Mouse (Mus musculus): ENCODE measurements around the gene Ube2u. TPM values are rescaled to one million over a fixed set of nuclear protein-coding genes. Genes with fewer than 3 reads are reported as not detected.

The Ube2u gene
- total RNA-seq, 2 experiments from 2014 or later, result not detected

- DNase-seq, result no peak
- intact Hi-C loops (cut with DNase I; ENCODE audit: low total_unique reads), result loop anchor here (5.0 to 10.0 kb wide), 3 partner anchors 440 to 590 kb away; partner anchors contain the start of gene Ror1
Observed at GRCm38 (mm10) chr4:100534946-100535345, 56.3 kb downstream of the Ube2u start.

DNA sequence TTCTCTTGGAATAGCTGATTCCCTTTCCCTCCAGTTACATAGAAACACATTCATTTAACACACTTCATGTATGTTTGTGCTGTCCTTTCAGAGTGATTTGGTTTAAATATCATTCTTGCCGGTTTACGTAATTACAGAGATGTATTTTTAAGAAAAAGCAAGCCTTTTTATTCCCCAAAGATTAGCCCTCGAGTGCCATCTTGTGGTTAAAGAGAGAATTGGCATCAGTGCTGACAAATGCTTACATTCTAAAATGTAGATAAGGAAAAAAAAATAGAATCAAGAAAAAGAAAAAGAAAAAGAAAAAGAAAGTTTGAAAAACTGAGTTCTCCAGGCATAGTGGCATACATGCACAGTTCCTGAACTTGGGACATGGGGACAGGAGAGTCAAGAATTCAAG is 59.2 kb downstream of the Ube2u start:
- no peak for DNase-seq

DNA sequence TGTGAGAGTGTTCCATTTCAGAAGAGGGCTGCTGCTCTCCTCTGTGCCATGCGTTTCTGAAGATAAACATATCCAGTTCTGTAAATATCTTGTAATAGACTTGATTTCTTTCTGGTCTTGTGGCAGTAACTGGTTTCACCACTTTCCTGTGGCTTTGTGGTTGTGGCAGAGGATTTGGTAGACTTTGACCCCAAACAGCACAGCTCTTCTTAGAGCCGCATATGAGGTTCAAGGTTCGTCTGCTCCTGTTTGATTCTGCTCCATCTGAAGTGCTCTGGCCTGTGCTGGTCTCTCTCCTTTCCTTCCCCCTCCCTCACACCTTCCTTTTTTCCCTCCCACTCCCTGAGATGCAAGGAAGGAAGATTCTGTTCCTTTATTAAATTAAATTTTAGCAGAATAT is 60.8 kb downstream of the Ube2u start:
- intact Hi-C loops (cut with DNase I; ENCODE audit: low total_unique reads), result loop anchor here (10.0 kb wide), 2 partner anchors 445 to 595 kb away; partner anchors contain the start of gene Ror1

More for the DNA sequence above, 59.2 kb downstream of the Ube2u start:
- intact Hi-C loops (cut with DNase I; ENCODE audit: low total_unique reads), result loop anchor here (10.0 kb wide), 2 partner anchors 443 to 593 kb away; partner anchors contain the start of gene Ror1

GRCm38 (mm10) chr4:100547905-100548304 is 69.3 kb downstream of the Ube2u start:
- no peak for DNase-seq
- intact Hi-C loops (cut with DNase I; ENCODE audit: low total_unique reads), result no loop called here

More for the DNA sequence above, 60.8 kb downstream of the Ube2u start:
- no peak for DNase-seq

GRCm38 (mm10) chr4:100553296-100553695 is 74.6 kb downstream of the Ube2u start:
- intact Hi-C loops (cut with DNase I; ENCODE audit: low total_unique reads), result no loop called here

GRCm38 (mm10) chr4:100588236-100589206 is 109.9 kb downstream of the Ube2u start:
- DNase-seq, result peak; percentile 71
- intact Hi-C loops (cut with DNase I; ENCODE audit: low total_unique reads), result no loop called here

More at GRCm38 (mm10) chr4:100553296-100553695, 74.6 kb downstream of the Ube2u start:
- no peak for DNase-seq

DNA sequence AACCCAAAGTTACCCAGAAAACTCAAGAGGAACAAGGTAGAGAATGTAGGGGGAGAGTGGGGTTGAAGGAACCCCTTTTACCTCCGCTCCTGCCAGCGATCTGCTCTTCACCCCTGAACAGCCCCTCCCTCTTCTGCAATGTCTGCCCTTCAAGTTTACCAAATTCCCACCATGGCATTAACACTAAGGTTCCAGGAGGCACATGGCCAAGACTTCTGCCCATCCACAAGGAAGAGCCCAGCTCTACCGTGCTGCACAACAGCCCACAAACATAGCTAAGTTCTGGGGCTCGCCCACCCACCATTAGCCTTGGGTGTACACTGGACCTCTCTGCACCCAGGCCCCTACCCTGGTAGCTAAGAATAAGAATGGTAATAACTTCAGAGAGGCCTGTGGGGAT is 117.1 kb downstream of the Ube2u start:
- no peak for DNase-seq
- intact Hi-C loops (cut with DNase I; ENCODE audit: low total_unique reads), result no loop called here

GRCm38 (mm10) chr4:100596630-100597029 is 118.0 kb downstream of the Ube2u start:
- intact Hi-C loops (cut with DNase I; ENCODE audit: low total_unique reads), result no loop called here
- DNase-seq, result no peak

- intact Hi-C loops (cut with DNase I; ENCODE audit: low total_unique reads), result no loop called here
- no peak for DNase-seq
Observed at GRCm38 (mm10) chr4:100597049-100597448, 118.4 kb downstream of the Ube2u start.
